Mouse (Mus musculus): ENCODE results near the gene Bloc1s5. TPM values are rescaled to one million over a fixed set of nuclear protein-coding genes. Genes with fewer than 3 reads are reported as not detected.

Gene Bloc1s5
- polyA plus RNA-seq, 1 experiment from 2014 or later: 18.8 TPM

DNA sequence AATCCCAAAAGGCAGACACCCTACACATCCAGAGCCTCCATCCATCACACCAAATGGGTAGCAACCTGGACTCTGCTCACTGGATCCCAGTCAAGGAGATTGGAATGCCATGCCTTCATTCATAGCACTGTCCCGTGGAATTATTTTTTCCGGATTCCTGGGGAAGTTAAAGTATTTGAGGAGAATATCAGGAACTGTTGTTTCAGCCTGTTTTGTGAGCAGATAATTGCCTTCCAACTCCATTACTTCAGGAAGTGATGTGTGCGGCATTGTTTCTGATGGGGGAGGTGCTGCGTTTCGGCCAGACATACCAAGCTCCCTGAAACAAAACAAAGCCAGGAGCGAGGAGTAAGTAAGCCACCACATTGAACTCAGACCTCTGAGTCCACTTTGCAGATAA is 41.8 kb downstream of the Bloc1s5 start:
- ATAC-seq (ENCODE audit: low FRiP score, low TSS enrichment): no peak
- no peak overlapping the region for H3K4me2 ChIP-seq (replicated peaks; ENCODE audit: low read depth, low read length)

DNA sequence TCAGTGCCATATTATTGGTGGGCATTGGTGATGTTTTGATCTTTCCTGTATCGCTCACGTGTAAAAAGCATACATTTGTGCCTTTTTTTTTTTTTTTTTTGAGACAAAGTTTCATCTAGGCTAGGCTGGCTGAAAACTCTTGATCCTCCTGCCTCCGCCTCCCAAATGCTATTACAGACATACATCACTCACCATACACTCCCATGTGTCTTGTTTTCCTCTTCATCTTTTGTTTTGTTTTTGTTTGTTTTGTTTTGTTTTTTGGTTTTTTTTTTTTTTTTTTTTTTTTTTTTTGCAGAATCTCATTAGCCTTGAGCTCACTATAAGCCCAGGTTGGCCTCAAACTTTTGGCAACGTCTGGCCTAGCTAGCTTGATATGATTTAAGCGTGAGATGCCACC is 47.6 kb downstream of the Bloc1s5 start:
- no peak overlapping the region for H3K9ac ChIP-seq (ENCODE audit: low read depth, low read length)
- H3K4me1 ChIP-seq (ENCODE audit: control insufficient read depth, insufficient read depth, low read length): no peaks in the 10 kb centered on the region
- no peaks in the 10 kb centered on the region for H3K9me3 ChIP-seq (ENCODE audit: control insufficient read depth, low read length)
- no peak for ATAC-seq (ENCODE audit: low FRiP score, low TSS enrichment)
- no peaks in the 10 kb centered on the region for H3K36me3 ChIP-seq (ENCODE audit: control insufficient read depth, insufficient read depth, low read length)
- WGBS: 93% methylated on average over 5 of the region's 5 CpGs
- H3K27me3 ChIP-seq (ENCODE audit: control insufficient read depth, insufficient read depth, low read length): no peaks in the 10 kb centered on the region
- no peak overlapping the region for H3K4me3 ChIP-seq (ENCODE audit: low read length)
- no peak overlapping the region for H3K27ac ChIP-seq (ENCODE audit: low read depth, low read length)
- H3K4me2 ChIP-seq (replicated peaks; ENCODE audit: low read depth, low read length): no peak overlapping the region

More for the DNA sequence above, 41.8 kb downstream of the Bloc1s5 start:
- H3K36me3 ChIP-seq (ENCODE audit: control insufficient read depth, insufficient read depth, low read length): no peaks in the 10 kb centered on the region
- no peak overlapping the region for H3K9ac ChIP-seq (ENCODE audit: low read depth, low read length)
- 37% methylated on average over 6 of the region's 6 CpGs for WGBS
- no peaks in the 10 kb centered on the region for H3K27me3 ChIP-seq (ENCODE audit: control insufficient read depth, insufficient read depth, low read length)
- H3K4me1 ChIP-seq (ENCODE audit: control insufficient read depth, insufficient read depth, low read length): no peaks in the 10 kb centered on the region
- H3K9me3 ChIP-seq (ENCODE audit: control insufficient read depth, low read length): no peaks in the 10 kb centered on the region
- H3K4me3 ChIP-seq (ENCODE audit: low read length): no peak overlapping the region
- H3K27ac ChIP-seq (ENCODE audit: low read depth, low read length): no peak overlapping the region

GRCm38 (mm10) chr13:38586451-38586850 is 48.5 kb downstream of the Bloc1s5 start:
- H3K36me3 ChIP-seq (ENCODE audit: control insufficient read depth, insufficient read depth, low read length): no peaks in the 10 kb centered on the region
- no peak for ATAC-seq (ENCODE audit: low FRiP score, low TSS enrichment)
- WGBS: 97% methylated on average over 4 of the region's 4 CpGs
- no peaks in the 10 kb centered on the region for H3K27me3 ChIP-seq (ENCODE audit: control insufficient read depth, insufficient read depth, low read length)
- no peaks in the 10 kb centered on the region for H3K4me1 ChIP-seq (ENCODE audit: control insufficient read depth, insufficient read depth, low read length)
- no peaks in the 10 kb centered on the region for H3K9me3 ChIP-seq (ENCODE audit: control insufficient read depth, low read length)
- no peak overlapping the region for H3K4me3 ChIP-seq (ENCODE audit: low read length)
- no peak overlapping the region for H3K9ac ChIP-seq (ENCODE audit: low read depth, low read length)
- H3K4me2 ChIP-seq (replicated peaks; ENCODE audit: low read depth, low read length): no peak overlapping the region
- H3K27ac ChIP-seq (ENCODE audit: low read depth, low read length): no peak overlapping the region

DNA sequence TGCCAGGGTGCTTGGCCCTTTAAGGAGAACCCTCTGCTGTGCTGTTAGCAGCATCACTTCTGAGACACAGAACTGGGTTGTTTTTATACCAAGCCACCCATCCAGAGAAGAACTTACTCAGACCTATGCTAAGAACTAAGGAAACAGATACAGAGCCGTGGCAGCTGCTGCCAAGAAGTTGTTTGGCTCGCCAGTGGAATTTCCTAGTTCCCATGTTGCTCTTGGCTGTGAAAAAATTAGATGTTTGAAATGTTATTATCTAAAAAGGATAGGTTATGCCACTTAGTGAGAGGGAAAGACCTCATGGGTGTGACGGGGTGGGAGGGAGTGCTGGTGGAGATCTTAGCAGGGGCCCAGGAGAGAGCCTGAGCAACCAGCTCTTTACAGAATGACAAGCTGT is 52.1 kb downstream of the Bloc1s5 start:
- Histone ChIP-seq H3K36me3 (ENCODE audit: control insufficient read depth, insufficient read depth, low read length) (no peaks in the 10 kb centered on the region), H3K27ac (ENCODE audit: low read depth, low read length) (no peak overlapping the region), H3K4me2 (replicated peaks; ENCODE audit: low read depth, low read length) (no peak overlapping the region), H3K9me3 (ENCODE audit: control insufficient read depth, low read length) (peaks cover 7% of the 10 kb centered on the region; the same call in 1 of the 2 replicates), H3K27me3 (ENCODE audit: control insufficient read depth, insufficient read depth, low read length) (no peaks in the 10 kb centered on the region), H3K9ac (ENCODE audit: low read depth, low read length) (no peak overlapping the region), H3K4me1 (ENCODE audit: control insufficient read depth, insufficient read depth, low read length) (no peaks in the 10 kb centered on the region), H3K4me3 (ENCODE audit: low read length) (no peak overlapping the region)
- ATAC-seq (ENCODE audit: low FRiP score, low TSS enrichment): no peak
- WGBS: 75% methylated on average over 3 of the region's 3 CpGs

DNA sequence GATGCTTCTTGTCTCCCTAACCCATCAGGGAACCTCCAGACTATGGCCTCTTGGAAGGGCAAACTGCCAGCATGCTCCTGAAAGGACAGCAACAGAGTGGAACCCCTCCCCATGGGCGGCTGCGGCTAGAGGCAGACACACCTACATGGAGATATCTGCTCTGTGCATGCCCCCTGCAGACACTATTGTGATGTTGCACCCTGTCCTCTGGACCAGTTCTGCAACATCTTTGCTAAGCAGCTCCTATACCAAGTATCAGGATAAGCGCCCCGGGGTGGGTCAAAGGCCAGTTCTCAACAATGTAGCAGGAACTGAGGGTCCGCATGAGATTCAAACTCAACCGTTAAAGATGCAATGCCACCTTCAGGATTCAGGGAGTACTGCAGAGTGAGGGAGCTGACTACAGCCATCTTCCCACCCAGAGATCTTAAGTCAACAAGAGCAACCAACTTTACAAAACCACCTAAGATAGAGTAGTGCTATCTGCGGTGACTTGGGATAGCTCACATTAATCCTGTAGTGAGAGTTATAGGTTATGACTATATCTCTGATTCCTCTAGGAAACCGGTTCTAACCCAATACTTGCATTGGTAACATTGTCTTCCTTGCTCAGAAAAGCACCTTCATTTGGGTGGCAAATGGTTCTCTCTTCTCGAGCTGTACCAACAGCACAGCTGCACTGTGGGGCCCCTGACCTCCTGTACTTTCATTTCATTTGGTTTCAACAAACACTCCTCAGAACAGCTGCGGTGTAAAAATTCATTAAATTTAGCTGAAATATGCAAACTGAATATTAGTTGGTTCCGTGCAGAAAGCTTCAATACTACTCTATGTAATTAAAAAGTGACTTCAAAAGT is 54.1 kb downstream of the Bloc1s5 start:
- no peak overlapping the region for H3K4me3 ChIP-seq (ENCODE audit: low read length)
- 66% methylated on average over 11 of the region's 11 CpGs for WGBS

GRCm38 (mm10) chr13:38579971-38580600 is 54.8 kb downstream of the Bloc1s5 start:
- ATAC-seq (ENCODE audit: low FRiP score, low TSS enrichment): no peak
- H3K27ac ChIP-seq (ENCODE audit: low read depth, low read length): no peak overlapping the region
- H3K4me2 ChIP-seq (replicated peaks; ENCODE audit: low read depth, low read length): peak overlapping the region; percentile 26
- WGBS: 78% methylated on average over 25 of the region's 25 CpGs
- H3K9ac ChIP-seq (ENCODE audit: low read depth, low read length): no peak overlapping the region
- peaks cover 7% of the 10 kb centered on the region; the same call in 1 of the 2 replicates for H3K9me3 ChIP-seq (ENCODE audit: control insufficient read depth, low read length)
- H3K36me3 ChIP-seq (ENCODE audit: control insufficient read depth, insufficient read depth, low read length): no peaks in the 10 kb centered on the region
- no peaks in the 10 kb centered on the region for H3K4me1 ChIP-seq (ENCODE audit: control insufficient read depth, insufficient read depth, low read length)
- no peaks in the 10 kb centered on the region for H3K27me3 ChIP-seq (ENCODE audit: control insufficient read depth, insufficient read depth, low read length)
- H3K4me3 ChIP-seq (ENCODE audit: low read length): no peak overlapping the region

More for the DNA sequence above, 54.1 kb downstream of the Bloc1s5 start:
- Histone ChIP-seq H3K4me1 (ENCODE audit: control insufficient read depth, insufficient read depth, low read length) (no peaks in the 10 kb centered on the region), H3K36me3 (ENCODE audit: control insufficient read depth, insufficient read depth, low read length) (no peaks in the 10 kb centered on the region), H3K9me3 (ENCODE audit: control insufficient read depth, low read length) (peaks cover 7% of the 10 kb centered on the region; the same call in 1 of the 2 replicates), H3K4me2 (replicated peaks; ENCODE audit: low read depth, low read length) (peak overlapping the region; percentile 26), H3K27ac (ENCODE audit: low read depth, low read length) (no peak overlapping the region), H3K27me3 (ENCODE audit: control insufficient read depth, insufficient read depth, low read length) (no peaks in the 10 kb centered on the region), H3K9ac (ENCODE audit: low read depth, low read length) (no peak overlapping the region)
- peak; percentile 72 for ATAC-seq (ENCODE audit: low FRiP score, low TSS enrichment)

DNA sequence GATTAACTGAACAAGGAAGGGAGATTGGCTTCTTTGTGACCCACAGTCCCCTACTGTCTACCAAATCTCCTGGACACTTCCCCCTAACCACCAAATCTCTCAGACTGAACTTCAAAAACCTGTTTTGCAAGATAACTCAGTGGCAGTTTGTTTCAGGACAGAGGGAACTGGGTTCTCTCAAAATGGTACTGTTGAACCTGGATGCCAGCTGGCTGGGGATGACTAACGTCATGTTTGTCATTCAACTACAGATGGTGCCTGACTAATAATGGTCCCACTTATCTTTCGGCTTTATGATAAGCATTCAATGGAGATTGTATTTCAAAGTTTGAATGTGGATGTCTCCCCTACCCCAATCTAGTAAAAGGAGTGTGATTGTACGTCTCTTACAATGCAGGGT is 60.2 kb downstream of the Bloc1s5 start:
- H3K4me2 ChIP-seq (replicated peaks; ENCODE audit: low read depth, low read length): no peak overlapping the region
- H3K9me3 ChIP-seq (ENCODE audit: control insufficient read depth, low read length): peaks cover 7% of the 10 kb centered on the region; the same call in 1 of the 2 replicates
- H3K36me3 ChIP-seq (ENCODE audit: control insufficient read depth, insufficient read depth, low read length): no peaks in the 10 kb centered on the region
- ATAC-seq (ENCODE audit: low FRiP score, low TSS enrichment): no peak
- no peak overlapping the region for H3K9ac ChIP-seq (ENCODE audit: low read depth, low read length)
- H3K4me3 ChIP-seq (ENCODE audit: low read length): no peak overlapping the region
- WGBS: 84% methylated on average over 3 of the region's 3 CpGs
- no peak overlapping the region for H3K27ac ChIP-seq (ENCODE audit: low read depth, low read length)
- H3K4me1 ChIP-seq (ENCODE audit: control insufficient read depth, insufficient read depth, low read length): no peaks in the 10 kb centered on the region
- no peaks in the 10 kb centered on the region for H3K27me3 ChIP-seq (ENCODE audit: control insufficient read depth, insufficient read depth, low read length)

DNA sequence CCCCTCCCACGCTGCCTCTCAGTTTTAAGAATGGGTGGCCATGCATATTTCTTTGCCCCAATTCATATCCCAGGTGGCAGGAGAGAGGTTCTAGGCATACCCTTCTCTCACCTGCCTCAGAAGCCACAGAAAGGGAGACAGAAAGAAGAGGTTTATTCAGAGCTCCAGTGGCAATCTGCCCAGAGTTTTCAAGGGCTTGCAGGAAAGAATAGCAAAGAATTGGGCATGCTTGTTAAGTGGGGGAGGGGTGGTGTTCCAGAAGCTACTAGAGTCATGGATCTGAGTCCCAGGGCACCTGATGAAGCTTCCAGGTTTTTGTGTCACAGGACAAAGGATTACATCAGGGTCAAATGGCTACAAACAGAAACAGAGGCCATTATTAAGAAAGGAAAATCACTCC is 61.6 kb downstream of the Bloc1s5 start:
- no peak for ATAC-seq (ENCODE audit: low FRiP score, low TSS enrichment)
- H3K9me3 ChIP-seq (ENCODE audit: control insufficient read depth, low read length): no peaks in the 10 kb centered on the region
- 92% methylated on average over 1 of the region's 1 CpGs for WGBS
- H3K4me1 ChIP-seq (ENCODE audit: control insufficient read depth, insufficient read depth, low read length): no peaks in the 10 kb centered on the region
- no peaks in the 10 kb centered on the region for H3K36me3 ChIP-seq (ENCODE audit: control insufficient read depth, insufficient read depth, low read length)
- no peak overlapping the region for H3K4me2 ChIP-seq (replicated peaks; ENCODE audit: low read depth, low read length)
- no peak overlapping the region for H3K27ac ChIP-seq (ENCODE audit: low read depth, low read length)
- H3K27me3 ChIP-seq (ENCODE audit: control insufficient read depth, insufficient read depth, low read length): no peaks in the 10 kb centered on the region
- H3K4me3 ChIP-seq (ENCODE audit: low read length): no peak overlapping the region
- H3K9ac ChIP-seq (ENCODE audit: low read depth, low read length): no peak overlapping the region

DNA sequence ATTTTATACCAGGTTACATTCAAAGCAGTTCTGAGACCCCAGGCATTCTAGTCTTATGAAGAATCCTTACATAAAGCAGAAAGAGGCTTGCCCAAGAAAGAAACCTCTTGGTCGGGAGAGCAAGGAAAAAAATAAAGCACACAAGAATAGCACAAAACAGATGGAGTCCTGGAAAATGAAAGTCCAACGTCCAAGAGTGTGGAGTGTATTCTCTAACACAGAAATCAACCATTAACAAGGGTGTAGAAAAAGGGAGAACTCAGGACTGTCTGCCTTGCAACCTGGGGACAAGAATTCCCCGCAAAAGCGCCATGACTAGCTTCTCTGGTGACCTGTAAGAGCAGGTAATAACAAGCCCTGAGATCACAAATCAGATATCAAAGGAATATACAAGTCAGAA is 69.7 kb downstream of the Bloc1s5 start:
- 82% methylated on average over 4 of the region's 4 CpGs for WGBS
- no peak overlapping the region for H3K4me3 ChIP-seq (ENCODE audit: low read length)
- no peaks in the 10 kb centered on the region for H3K36me3 ChIP-seq (ENCODE audit: control insufficient read depth, insufficient read depth, low read length)

More for the DNA sequence above, 69.7 kb downstream of the Bloc1s5 start:
- Histone ChIP-seq H3K4me1 (ENCODE audit: control insufficient read depth, insufficient read depth, low read length) (no peaks in the 10 kb centered on the region), H3K9me3 (ENCODE audit: control insufficient read depth, low read length) (no peaks in the 10 kb centered on the region), H3K4me2 (replicated peaks; ENCODE audit: low read depth, low read length) (no peak overlapping the region), H3K9ac (ENCODE audit: low read depth, low read length) (no peak overlapping the region), H3K27me3 (ENCODE audit: control insufficient read depth, insufficient read depth, low read length) (no peaks in the 10 kb centered on the region), H3K27ac (ENCODE audit: low read depth, low read length) (no peak overlapping the region)
- no peak for ATAC-seq (ENCODE audit: low FRiP score, low TSS enrichment)
